Mouse (Mus musculus): ENCODE measurements around the gene Snx11. TPM values are rescaled to one million over a fixed set of nuclear protein-coding genes. Genes with fewer than 3 reads are reported as not detected.
A peak's percentile ranks its signal among the peaks of the same experiment; 100 is the strongest.
"Not testable (repeated sequence)": the region's sequence is repeated elsewhere in the genome, so short reads cannot be mapped to it uniquely, and the experiment has no call there.

The Snx11 gene
- total and polyA plus RNA-seq, 2 experiments from 2014 or later = 36.5 to 71.4 TPM

- Histone ChIP-seq H3K36me3 (ENCODE audit: insufficient read depth, low read length) (no peaks in the 10 kb centered on the region), H3K4me1 (ENCODE audit: insufficient read depth, low read length) (peaks cover 9% of the 10 kb centered on the region), H3K27ac (no peak overlapping the region), H3K27me3 (ENCODE audit: insufficient read depth, low read length) (no peaks in the 10 kb centered on the region), H3K9me3 (ENCODE audit: low read length) (no peaks in the 10 kb centered on the region), H3K4me2 (ENCODE audit: low read depth, low read length) (no peak overlapping the region), H3K9ac (replicated peaks; ENCODE audit: low read length) (no peak overlapping the region), H3K4me3 (ENCODE audit: low read length) (no peak overlapping the region)
- DNase-seq (ENCODE audit: low spot score) = no peak
- no peak for TF ChIP-seq CTCF (IDR thresholded peaks at IDR 0.05; ENCODE audit: low read depth)
- WGBS = 34% methylated on average over 9 of the region's 9 CpGs
- no peak for ATAC-seq
Measured at GRCm38 (mm10) chr11:96786731-96787450, 9.5 kb upstream of the Snx11 start.

- peak; percentile 81 for DNase-seq (ENCODE audit: low spot score)
- not testable (repeated sequence) for H3K27me3 ChIP-seq (ENCODE audit: insufficient read depth, low read length); H3K9me3 ChIP-seq (ENCODE audit: low read length); H3K4me1 ChIP-seq (ENCODE audit: insufficient read depth, low read length); H3K27ac ChIP-seq; H3K36me3 ChIP-seq (ENCODE audit: insufficient read depth, low read length); ATAC-seq; H3K4me3 ChIP-seq (ENCODE audit: low read length); H3K4me2 ChIP-seq (ENCODE audit: low read depth, low read length); H3K9ac ChIP-seq (replicated peaks; ENCODE audit: low read length)
- TF ChIP-seq CTCF (IDR thresholded peaks at IDR 0.05; ENCODE audit: low read depth) = peak; percentile 82
- 15% methylated on average over 7 of the region's 7 CpGs for WGBS
Measured at GRCm38 (mm10) chr11:96784847-96785246, 7.5 kb upstream of the Snx11 start.

GRCm38 (mm10) chr11:96781425-96781824 lies 4.1 kb upstream of the Snx11 start:
- Histone ChIP-seq H3K4me1 (ENCODE audit: insufficient read depth, low read length) (peaks cover 4% of the 10 kb centered on the region; the same call in 1 of the 2 replicates), H3K9ac (replicated peaks; ENCODE audit: low read length) (no peak overlapping the region), H3K9me3 (ENCODE audit: low read length) (no peaks in the 10 kb centered on the region), H3K36me3 (ENCODE audit: insufficient read depth, low read length) (no peaks in the 10 kb centered on the region), H3K27me3 (ENCODE audit: insufficient read depth, low read length) (no peaks in the 10 kb centered on the region), H3K27ac (no peak overlapping the region), H3K4me2 (ENCODE audit: low read depth, low read length) (no peak overlapping the region), H3K4me3 (ENCODE audit: low read length) (no peak overlapping the region)
- peak; percentile 52 for TF ChIP-seq CTCF (IDR thresholded peaks at IDR 0.05; ENCODE audit: low read depth)
- no peak for ATAC-seq
- 74% methylated on average over 2 of the region's 2 CpGs for WGBS
- DNase-seq (ENCODE audit: low spot score) = no peak

- no peaks in the 10 kb centered on the region for H3K27me3 ChIP-seq (ENCODE audit: insufficient read depth, low read length)
- no peaks in the 10 kb centered on the region for H3K9me3 ChIP-seq (ENCODE audit: low read length)
- no peak overlapping the region for H3K9ac ChIP-seq (replicated peaks; ENCODE audit: low read length)
- no peaks in the 10 kb centered on the region for H3K36me3 ChIP-seq (ENCODE audit: insufficient read depth, low read length)
- H3K4me1 ChIP-seq (ENCODE audit: insufficient read depth, low read length) = peaks cover 5% of the 10 kb centered on the region; the same call in 1 of the 2 replicates
- no peak for ATAC-seq
- 77% methylated on average over 5 of the region's 5 CpGs for WGBS
- no peak overlapping the region for H3K4me2 ChIP-seq (ENCODE audit: low read depth, low read length)
- DNase-seq (ENCODE audit: low spot score) = no peak
- TF ChIP-seq CTCF (IDR thresholded peaks at IDR 0.05; ENCODE audit: low read depth) = no peak
- H3K27ac ChIP-seq = no peak overlapping the region
- no peak overlapping the region for H3K4me3 ChIP-seq (ENCODE audit: low read length)
Measured at GRCm38 (mm10) chr11:96780306-96780705, 2.9 kb upstream of the Snx11 start.

GRCm38 (mm10) chr11:96778061-96778627 lies 785 bp upstream of the Snx11 start:
- H3K36me3 ChIP-seq (ENCODE audit: insufficient read depth, low read length); H3K4me1 ChIP-seq (ENCODE audit: insufficient read depth, low read length); H3K27me3 ChIP-seq (ENCODE audit: insufficient read depth, low read length); H3K9me3 ChIP-seq (ENCODE audit: low read length); ATAC-seq; DNase-seq (ENCODE audit: low spot score): not testable (repeated sequence)
- Histone ChIP-seq H3K9ac (replicated peaks; ENCODE audit: low read length) (0 out of 2 replicates have a peak overlapping the region, but pooled peaks have one; percentile 67), H3K4me2 (ENCODE audit: low read depth, low read length) (peak overlapping the region; percentile 79), H3K27ac (peak overlapping the region; percentile 72), H3K4me3 (ENCODE audit: low read length) (peak overlapping the region; percentile 61)
- 73% methylated on average over 10 of the region's 10 CpGs for WGBS

- Histone ChIP-seq H3K4me1 (ENCODE audit: insufficient read depth, low read length) (peaks cover 5% of the 10 kb centered on the region; the same call in 1 of the 2 replicates), H3K9me3 (ENCODE audit: low read length) (no peaks in the 10 kb centered on the region), H3K4me3 (ENCODE audit: low read length) (peak overlapping the region; percentile 61), H3K27ac (0 out of 2 replicates have a peak overlapping the region, but pooled peaks have one; percentile 72), H3K36me3 (ENCODE audit: insufficient read depth, low read length) (peaks cover 21% of the 10 kb centered on the region), H3K27me3 (ENCODE audit: insufficient read depth, low read length) (no peaks in the 10 kb centered on the region), H3K4me2 (ENCODE audit: low read depth, low read length) (peak overlapping the region; percentile 79), H3K9ac (replicated peaks; ENCODE audit: low read length) (peak overlapping the region; percentile 67; the same call in 1 of the 2 replicates)
- TF ChIP-seq CTCF (IDR thresholded peaks at IDR 0.05; ENCODE audit: low read depth) = peak; percentile 48
- peak; percentile 34 for DNase-seq (ENCODE audit: low spot score)
- ATAC-seq = no peak
- 37% methylated on average over 3 of the region's 3 CpGs for WGBS
Measured at GRCm38 (mm10) chr11:96776068-96776467, 1.3 kb downstream of the Snx11 start.

GRCm38 (mm10) chr11:96775665-96776064 lies 1.7 kb downstream of the Snx11 start:
- Histone ChIP-seq H3K4me1 (ENCODE audit: insufficient read depth, low read length) (peaks cover 5% of the 10 kb centered on the region; the same call in 1 of the 2 replicates), H3K36me3 (ENCODE audit: insufficient read depth, low read length) (peaks cover 25% of the 10 kb centered on the region), H3K27me3 (ENCODE audit: insufficient read depth, low read length) (no peaks in the 10 kb centered on the region), H3K27ac (no peak overlapping the region), H3K9ac (replicated peaks; ENCODE audit: low read length) (no peak overlapping the region), H3K9me3 (ENCODE audit: low read length) (no peaks in the 10 kb centered on the region), H3K4me2 (ENCODE audit: low read depth, low read length) (peak overlapping the region; percentile 79), H3K4me3 (ENCODE audit: low read length) (no peak overlapping the region)
- ATAC-seq (no peak), DNase-seq (ENCODE audit: low spot score) (no peak)
- whole genome bisulfite sequencing = 49% methylated on average over 7 of the region's 7 CpGs
- no peak for TF ChIP-seq CTCF (IDR thresholded peaks at IDR 0.05; ENCODE audit: low read depth)

Measured in hindbrain, postnatal 0 days (tissue).